Mouse (Mus musculus) liver, postnatal 0 days (tissue): ENCODE data around the gene Irgc1. TPM values are rescaled to one million over a fixed set of nuclear protein-coding genes. Genes with fewer than 3 reads are reported as not detected.
A peak's percentile ranks its signal among the peaks of the same experiment; 100 is the strongest.

ENCODE experiments used
- ATAC-seq: fragments of 200-750 bp; cut with Nextera tagmentation; 2 replicates; pipeline ENCODE4 v1.8.0; 2017; ENCODE audit warnings: mild to moderate bottlenecking, moderate library complexity
- DNase-seq: peaks from one replicate; pipeline ENCODE4 v3.0.0-alpha.2; 2016
- H3K27ac ChIP-seq: fragments of 300-500 bp; sonication (generic); 2 replicates; pipeline ENCODE4 v1.5.1; 2014; ENCODE audit warnings: antibody characterized with exemption, moderate library complexity, mild to moderate bottlenecking, low read depth
- H3K27me3 ChIP-seq: fragments of 300-500 bp; sonication (generic); 2 replicates; pipeline ENCODE4 v1.6.1; 2014; ENCODE audit warnings: low read length, control low read depth, mixed read lengths; ENCODE audit not compliant: insufficient read depth
- H3K36me3 ChIP-seq: fragments of 300-500 bp; sonication (generic); replicated peaks from 2 replicates; pipeline ENCODE4 v1.6.1; 2014; ENCODE audit warnings: mild to moderate bottlenecking, control low read depth, low read length, moderate library complexity, mixed read lengths; ENCODE audit not compliant: insufficient read depth
- H3K4me1 ChIP-seq: fragments of 300-500 bp; sonication (generic); 2 replicates; pipeline ENCODE4 v1.6.1; 2014; ENCODE audit warnings: antibody characterized with exemption, mild to moderate bottlenecking, control low read depth; ENCODE audit not compliant: insufficient read depth
- H3K4me2 ChIP-seq: fragments of 300-500 bp; sonication (generic); 2 replicates; pipeline ENCODE4 v1.6.1; 2014; ENCODE audit warnings: low read depth, mild to moderate bottlenecking, low read length, moderate library complexity, mixed read lengths
- H3K4me3 ChIP-seq: fragments of 300-500 bp; sonication (generic); 2 replicates; pipeline ENCODE4 v1.5.1; 2014; ENCODE audit warnings: low read depth, low read length
- H3K9ac ChIP-seq: fragments of 300-500 bp; sonication (generic); replicated peaks from 2 replicates; pipeline ENCODE4 v1.6.1; 2014; ENCODE audit warnings: mild to moderate bottlenecking, moderate library complexity
- H3K9me3 ChIP-seq: fragments of 300-500 bp; sonication (generic); 2 replicates; pipeline ENCODE4 v1.6.1; 2016; ENCODE audit warnings: mild to moderate bottlenecking, control low read depth, low read length, mixed read lengths
- CTCF ChIP-seq: sonication (generic); IDR thresholded peaks from 2 replicates; pipeline ENCODE4 v1.5.1; 2016; ENCODE audit warnings: antibody characterized with exemption, low read depth
- EP300 ChIP-seq: IDR thresholded peaks from 2 replicates; pipeline ENCODE4 v1.6.1; 2016; ENCODE audit warnings: antibody characterized with exemption, low read depth, mild to moderate bottlenecking
- WGBS: fragments of 180-500 bp; shearing (Covaris S2); extraction: QIAGEN DNeasy Blood & Tissue Kit; methylation state at CpG from one replicate; pipeline ENCODE4 v1.1.7; 2014; ENCODE audit not compliant: insufficient replicate concordance; 5-methylcytosine and 5-hydroxymethylcytosine counted together
- polyA plus RNA-seq: library from polyadenylated mRNA; unstranded; fragments of >200 nt; fragmentation: Nextera tagmentation; extraction: Ambion mirVana; gene quantifications from 2 replicates; pipeline ENCODE4 v1.2.1, GENCODE M21; 2015

Gene Irgc1
- polyA plus RNA-seq, 1 experiment from 2014 or later = 0.18 TPM

DNA sequence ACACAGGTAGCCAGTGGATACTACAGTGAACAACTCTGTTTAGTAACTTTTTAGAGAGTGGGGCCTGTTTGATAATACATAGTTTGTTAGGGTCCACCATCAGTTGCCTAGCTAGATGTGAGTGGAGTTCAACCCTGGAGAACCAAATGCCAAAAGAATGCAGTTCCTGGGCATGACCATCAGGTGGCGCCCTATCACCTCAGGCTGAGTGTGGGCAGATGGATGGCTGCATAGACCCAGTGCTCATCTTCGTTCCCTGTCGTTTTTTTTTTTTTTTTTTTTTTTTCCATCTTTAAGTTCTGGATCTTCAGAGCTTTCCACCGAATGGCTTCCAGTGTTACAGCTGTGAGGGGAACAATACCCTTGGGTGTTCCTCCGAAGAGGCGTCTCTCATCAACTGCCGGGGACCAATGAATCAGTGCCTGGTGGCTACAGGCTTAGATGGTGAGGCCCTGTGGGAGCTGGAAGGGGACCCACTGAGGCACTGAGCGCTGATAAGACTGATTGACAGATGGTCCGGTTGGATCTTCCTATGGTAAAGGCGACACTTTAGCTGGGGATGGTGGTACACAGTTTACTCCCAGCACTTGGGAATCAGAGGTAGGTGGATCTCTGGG lies 21.9 kb upstream of the Irgc1 start:
- Histone ChIP-seq H3K4me2 (no peak overlapping the region), H3K9ac (no peak overlapping the region), H3K27me3 (no peaks in the 10 kb centered on the region; the same call in 1 of the 2 replicates), H3K36me3 (peaks cover 3% of the 10 kb centered on the region), H3K4me1 (no peaks in the 10 kb centered on the region), H3K27ac (no peak overlapping the region), H3K4me3 (no peak overlapping the region), H3K9me3 (peaks cover 3% of the 10 kb centered on the region; the same call in 1 of the 2 replicates)
- TF ChIP-seq CTCF = peak; percentile 94
- TF ChIP-seq EP300 = no peak
- ATAC-seq (peak; percentile 63), DNase-seq (peak; percentile 80)
- WGBS = 58% methylated on average over 10 of the region's 10 CpGs

DNA sequence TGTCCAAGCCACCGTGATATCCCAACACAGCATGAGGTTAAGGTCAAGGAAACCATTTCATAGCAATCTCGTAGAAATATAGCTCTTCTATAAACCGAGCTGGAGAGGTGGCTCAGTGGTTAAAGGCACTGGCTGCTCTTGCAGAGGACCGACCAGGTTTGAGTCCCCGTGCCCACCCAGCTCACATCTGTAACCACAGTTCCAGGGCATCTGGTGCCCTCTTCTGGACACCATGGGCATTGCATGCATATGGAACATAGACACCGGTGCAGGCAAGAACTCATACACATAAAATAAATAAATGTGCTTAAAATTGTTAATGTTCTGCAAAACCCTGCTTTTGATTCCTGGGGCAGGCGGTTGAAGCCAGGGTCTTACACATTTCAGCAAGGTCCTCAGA lies 20.8 kb upstream of the Irgc1 start:
- ATAC-seq (no peak), DNase-seq (peak; percentile 53)
- H3K4me3 ChIP-seq = no peak overlapping the region
- H3K4me1 ChIP-seq = no peaks in the 10 kb centered on the region
- no peak overlapping the region for H3K9ac ChIP-seq
- no peaks in the 10 kb centered on the region for H3K27me3 ChIP-seq
- peaks cover 3% of the 10 kb centered on the region; the same call in 1 of the 2 replicates for H3K9me3 ChIP-seq
- H3K36me3 ChIP-seq = peaks cover 9% of the 10 kb centered on the region
- 75% methylated on average over 7 of the region's 7 CpGs for WGBS
- TF ChIP-seq EP300 = no peak
- TF ChIP-seq CTCF = peak; percentile 83
- H3K4me2 ChIP-seq = no peak overlapping the region
- no peak overlapping the region for H3K27ac ChIP-seq

DNA sequence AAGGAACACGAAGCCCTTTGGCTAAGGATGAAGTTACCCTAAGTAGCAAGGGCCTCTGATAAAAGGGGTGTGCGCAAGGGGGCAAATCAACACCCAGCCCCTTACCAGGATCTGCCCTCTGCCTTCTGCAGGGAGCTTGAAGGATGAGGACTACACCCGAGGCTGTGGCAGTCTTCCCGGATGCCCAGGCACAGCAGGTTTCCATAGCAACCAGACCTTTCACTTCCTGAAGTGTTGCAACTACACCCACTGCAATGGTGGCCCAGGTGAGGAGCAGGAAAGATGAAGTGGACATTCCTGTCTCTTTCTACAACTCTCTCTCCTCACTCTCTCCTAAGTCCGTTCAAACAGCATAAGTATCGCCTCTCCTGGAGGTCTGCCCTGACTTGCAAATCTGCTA lies 20.3 kb upstream of the Irgc1 start:
- H3K36me3 ChIP-seq = peaks cover 9% of the 10 kb centered on the region

DNA sequence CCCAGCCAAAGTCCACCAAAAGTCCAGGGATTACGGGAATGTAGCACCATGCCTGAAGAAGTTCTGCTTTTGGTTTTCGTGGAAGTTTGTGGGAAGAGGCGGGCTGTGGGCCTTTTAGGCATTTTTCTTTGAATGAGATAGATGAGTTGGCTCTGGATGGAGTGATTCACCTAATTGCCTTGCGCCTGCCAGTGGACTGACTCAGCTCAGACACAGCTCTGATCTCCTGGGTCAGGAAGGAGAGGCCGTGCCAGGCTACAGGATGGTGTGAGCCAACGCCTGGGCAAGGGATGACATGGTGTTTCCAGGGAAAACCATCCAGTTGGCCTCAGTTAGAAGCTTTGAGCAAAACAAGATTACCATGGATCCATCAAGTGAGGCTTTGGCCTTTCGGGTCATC lies 18.3 kb upstream of the Irgc1 start:
- TF ChIP-seq CTCF (no peak), EP300 (no peak)
- Histone ChIP-seq H3K27ac (no peak overlapping the region), H3K4me3 (no peak overlapping the region), H3K9ac (no peak overlapping the region), H3K36me3 (peaks cover 9% of the 10 kb centered on the region), H3K9me3 (no peaks in the 10 kb centered on the region), H3K27me3 (no peaks in the 10 kb centered on the region), H3K4me2 (no peak overlapping the region), H3K4me1 (no peaks in the 10 kb centered on the region)
- DNase-seq (no peak), ATAC-seq (no peak)
- WGBS = 84% methylated on average over 7 of the region's 7 CpGs

More for the DNA sequence above, 20.3 kb upstream of the Irgc1 start:
- no peak for ATAC-seq
- TF ChIP-seq EP300 = no peak
- TF ChIP-seq CTCF = no peak
- no peak overlapping the region for H3K9ac ChIP-seq
- H3K27me3 ChIP-seq = no peaks in the 10 kb centered on the region
- H3K9me3 ChIP-seq = no peaks in the 10 kb centered on the region
- DNase-seq = no peak
- H3K4me2 ChIP-seq = no peak overlapping the region
- H3K4me3 ChIP-seq = no peak overlapping the region
- H3K4me1 ChIP-seq = no peaks in the 10 kb centered on the region
- whole genome bisulfite sequencing = 78% methylated on average over 6 of the region's 6 CpGs
- no peak overlapping the region for H3K27ac ChIP-seq

DNA sequence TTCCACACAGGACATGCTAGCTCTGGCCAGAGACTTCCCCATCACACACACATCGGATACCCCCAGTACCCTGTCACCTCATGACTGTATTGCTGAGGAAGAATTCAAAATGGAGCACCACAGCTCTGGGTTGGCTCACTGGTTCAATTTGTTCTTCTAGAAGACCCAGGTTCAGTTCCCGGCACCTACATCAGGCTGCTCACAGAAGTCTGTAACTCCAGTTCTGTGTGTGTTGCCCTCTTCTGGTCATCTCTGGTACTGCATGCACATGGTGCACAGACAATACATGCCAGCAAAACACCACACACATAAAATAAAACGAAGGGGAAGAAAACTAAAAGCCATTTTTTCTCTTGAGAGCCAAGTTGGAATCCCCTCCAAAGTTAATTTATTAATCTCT lies 17.0 kb upstream of the Irgc1 start:
- H3K9ac ChIP-seq = no peak overlapping the region
- TF ChIP-seq CTCF = peak; percentile 73
- TF ChIP-seq EP300 = no peak; the same call in 1 of the 2 replicates
- peak; percentile 36 for DNase-seq
- H3K27me3 ChIP-seq = no peaks in the 10 kb centered on the region
- no peak for ATAC-seq
- peaks cover 7% of the 10 kb centered on the region for H3K36me3 ChIP-seq
- no peak overlapping the region for H3K4me2 ChIP-seq
- no peaks in the 10 kb centered on the region for H3K9me3 ChIP-seq
- H3K27ac ChIP-seq = no peak overlapping the region
- no peak overlapping the region for H3K4me3 ChIP-seq
- 85% methylated on average over 3 of the region's 3 CpGs for WGBS
- H3K4me1 ChIP-seq = no peaks in the 10 kb centered on the region

DNA sequence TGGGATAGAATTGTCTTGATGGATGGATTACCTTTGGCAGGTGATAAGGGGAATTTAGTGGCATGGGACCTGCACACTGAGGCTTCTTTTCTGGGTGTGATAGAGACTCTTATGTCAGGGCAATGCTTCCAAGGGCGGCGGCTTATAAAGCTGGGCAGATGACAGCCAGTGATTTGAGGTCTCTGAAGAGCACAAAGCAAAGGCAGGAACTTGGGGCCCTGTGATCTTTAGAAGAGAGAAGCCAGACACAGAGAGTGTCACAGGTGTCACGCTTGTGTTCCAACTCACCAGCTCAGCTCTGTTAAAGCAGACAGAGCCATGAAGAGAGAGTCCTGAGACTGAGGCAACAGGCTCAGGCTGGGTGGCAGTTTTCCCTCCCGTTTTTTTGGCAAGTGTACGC lies 15.8 kb upstream of the Irgc1 start:
- no peak for DNase-seq
- H3K27me3 ChIP-seq = no peaks in the 10 kb centered on the region
- 82% methylated on average over 5 of the region's 5 CpGs for whole genome bisulfite sequencing
- H3K27ac ChIP-seq = no peak overlapping the region
- no peak overlapping the region for H3K4me2 ChIP-seq
- no peak overlapping the region for H3K9ac ChIP-seq
- TF ChIP-seq EP300 = no peak
- TF ChIP-seq CTCF = no peak
- H3K4me3 ChIP-seq = no peak overlapping the region
- no peak for ATAC-seq
- H3K4me1 ChIP-seq = no peaks in the 10 kb centered on the region
- no peaks in the 10 kb centered on the region for H3K9me3 ChIP-seq
- peaks cover 7% of the 10 kb centered on the region for H3K36me3 ChIP-seq

DNA sequence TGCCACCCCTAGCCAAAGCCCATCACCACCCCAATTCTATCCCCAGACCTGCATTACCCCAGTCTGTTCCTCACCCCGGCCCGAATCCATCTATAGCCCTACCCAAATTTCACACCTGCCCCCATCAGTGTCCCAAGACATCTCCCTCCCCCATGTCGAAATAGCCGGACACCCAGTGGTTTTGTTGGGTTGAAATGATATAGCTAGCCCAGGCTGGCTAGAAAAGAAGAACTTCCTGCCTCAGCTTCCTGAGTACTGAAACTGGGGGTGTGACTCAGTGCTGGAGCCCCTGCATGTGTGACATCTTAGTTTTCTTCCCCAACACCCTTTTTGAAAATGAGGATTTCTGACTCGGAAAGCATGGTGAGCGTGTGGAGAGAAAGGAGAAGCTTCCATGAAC lies 14.7 kb upstream of the Irgc1 start:
- ATAC-seq (no peak), DNase-seq (no peak)
- WGBS = 51% methylated on average over 6 of the region's 6 CpGs
- Histone ChIP-seq H3K4me2 (0 out of 2 replicates have a peak overlapping the region, but pooled peaks have one; percentile 29), H3K4me3 (no peak overlapping the region), H3K9ac (no peak overlapping the region), H3K27ac (no peak overlapping the region), H3K4me1 (peaks cover 5% of the 10 kb centered on the region; the same call in 1 of the 2 replicates), H3K27me3 (no peaks in the 10 kb centered on the region), H3K9me3 (no peaks in the 10 kb centered on the region), H3K36me3 (peaks cover 7% of the 10 kb centered on the region)
- TF ChIP-seq EP300 (no peak), CTCF (no peak)
